Mouse (Mus musculus) mouse embryonic stem cell (cell line): Measurements from ENCODE around the gene 2310034G01Rik.

Experiments used
- in situ Hi-C, 2 experiments: fragments of 300-500 bp; cut with MboI; formaldehyde crosslinking; loops; 1 replicate in 1 of 2; 3 replicates in 1 of 2; pipeline ENCODE4 v1.14.3; 2019 to 2020; ENCODE audit warnings: low sequenced_read_pairs in 2 of 2, low pct_unique_long_range_greater_than_20kb in 1 of 2, mixed read lengths in 1 of 2; ENCODE audit not compliant: unreplicated experiment in 1 of 2

2310034G01Rik gene

GRCm38 (mm10) chr19:46367798-46368590 lies 17.9 kb upstream of the 2310034G01Rik start:
- in situ Hi-C loops: no loop called here

GRCm38 (mm10) chr19:46363294-46364009 lies 13.3 kb upstream of the 2310034G01Rik start:
- in situ Hi-C loops: no loop called here

GRCm38 (mm10) chr19:46362104-46362503 lies 12.0 kb upstream of the 2310034G01Rik start:
- in situ Hi-C loops: no loop called here

- in situ Hi-C loops: no loop called here
Measured at GRCm38 (mm10) chr19:46358381-46358780, 8.3 kb upstream of the 2310034G01Rik start.

GRCm38 (mm10) chr19:46357344-46358280 lies 7.5 kb upstream of the 2310034G01Rik start:
- in situ Hi-C loops: no loop called here

GRCm38 (mm10) chr19:46356701-46357138 lies 6.6 kb upstream of the 2310034G01Rik start:
- in situ Hi-C loops: no loop called here

- in situ Hi-C loops: no loop called here
Measured at GRCm38 (mm10) chr19:46349550-46349949, 552 bp downstream of the 2310034G01Rik start.

- in situ Hi-C loops: no loop called here
Measured at GRCm38 (mm10) chr19:46348761-46349458, 1.2 kb downstream of the 2310034G01Rik start.

GRCm38 (mm10) chr19:46347936-46348668 lies 2.0 kb downstream of the 2310034G01Rik start:
- in situ Hi-C loops: no loop called here

- in situ Hi-C loops: no loop called here
Measured at GRCm38 (mm10) chr19:46347146-46347545, 3.0 kb downstream of the 2310034G01Rik start.

GRCm38 (mm10) chr19:46344710-46345419 lies 5.2 kb downstream of the 2310034G01Rik start:
- in situ Hi-C loops: no loop called here

- in situ Hi-C loops: no loop called here
Measured at GRCm38 (mm10) chr19:46339287-46339971, 10.7 kb downstream of the 2310034G01Rik start.

GRCm38 (mm10) chr19:46338942-46339286 lies 11.2 kb downstream of the 2310034G01Rik start:
- in situ Hi-C loops: no loop called here

GRCm38 (mm10) chr19:46338331-46338936 lies 11.7 kb downstream of the 2310034G01Rik start, which contains the start of gene Cuedc2:
TSS of gene Cuedc2 (minus strand) at chr19:46338702.
- in situ Hi-C loops: no loop called here

GRCm38 (mm10) chr19:46337719-46338330 lies 12.3 kb downstream of the 2310034G01Rik start:
- in situ Hi-C loops: no loop called here

- in situ Hi-C loops: no loop called here
Measured at GRCm38 (mm10) chr19:46333906-46334305, 16.2 kb downstream of the 2310034G01Rik start.
